Mouse (Mus musculus): ENCODE data around the gene Olfr1032.
"Not testable (repeated sequence)": the region's sequence is repeated elsewhere in the genome, so short reads cannot be mapped to it uniquely, and the experiment has no call there.

The Olfr1032 gene

DNA sequence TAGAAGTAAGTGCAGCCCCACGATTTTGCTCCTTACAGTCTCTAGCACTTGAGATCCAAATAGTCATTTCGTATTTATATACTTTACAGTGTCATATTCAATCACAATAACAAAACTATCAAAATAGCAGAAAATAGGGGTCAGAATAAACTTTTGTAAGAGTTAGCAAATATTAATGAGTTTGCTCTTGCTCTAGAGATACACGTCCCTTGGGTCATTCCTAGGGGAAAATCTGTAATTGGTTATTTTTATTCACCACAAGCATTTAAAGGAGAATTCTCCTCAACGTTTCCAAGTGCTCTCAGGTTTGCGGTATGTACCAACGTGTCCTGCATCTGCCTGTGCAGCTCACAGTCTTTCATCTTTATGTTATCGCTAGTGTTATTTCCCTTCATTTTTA lies at the start of gene Olfr1032:
TSS of gene Olfr1032 (plus strand) at position 301 of the 400 bp plus-strand sequence.
- no peak for DNase-seq

DNA sequence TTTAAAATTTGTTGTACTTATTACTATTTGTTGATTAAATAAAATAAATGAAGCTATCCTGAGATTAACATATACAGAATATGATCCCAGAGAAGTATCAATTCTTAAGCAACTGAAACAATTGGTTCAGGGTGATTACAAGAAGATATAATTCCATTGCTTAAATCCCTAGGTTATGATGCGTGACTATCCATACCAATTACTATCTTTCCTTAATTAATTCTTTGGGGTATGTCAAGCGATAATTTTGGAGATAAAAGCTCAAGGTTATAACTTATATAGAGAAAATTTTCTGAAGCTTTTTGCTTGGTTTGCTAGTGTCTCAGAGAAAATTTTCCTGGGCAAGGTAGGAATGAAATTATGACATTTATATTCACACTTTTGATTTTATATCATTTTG lies 31.7 kb upstream of the Olfr1032 start, which contains the start of gene Olfr1029:
TSS of gene Olfr1029 (plus strand) at position 301 of the 400 bp plus-strand sequence.
- no peak for DNase-seq

DNA sequence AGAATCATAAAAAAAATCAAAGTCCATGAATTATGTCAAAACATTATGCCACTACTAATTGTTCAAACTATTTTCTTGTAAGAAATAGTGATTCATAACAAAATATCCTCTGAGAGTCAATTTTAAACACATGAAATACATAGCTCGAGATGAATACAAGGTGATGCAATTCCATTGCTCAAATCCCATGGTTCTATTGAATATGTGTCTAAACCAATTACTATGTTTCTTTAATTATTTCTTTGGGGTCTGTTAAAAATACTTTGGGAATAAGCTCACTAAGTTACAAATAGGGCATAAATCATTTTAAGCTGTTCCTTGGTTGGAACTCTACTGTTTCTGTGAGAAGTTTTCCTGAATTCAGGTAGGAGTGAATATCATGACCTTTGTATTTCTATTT lies 26.4 kb upstream of the Olfr1032 start, which contains the start of gene Olfr1030:
TSS of gene Olfr1030 (plus strand) at position 301 of the 400 bp plus-strand sequence.
- DNase-seq, result no peak

DNA sequence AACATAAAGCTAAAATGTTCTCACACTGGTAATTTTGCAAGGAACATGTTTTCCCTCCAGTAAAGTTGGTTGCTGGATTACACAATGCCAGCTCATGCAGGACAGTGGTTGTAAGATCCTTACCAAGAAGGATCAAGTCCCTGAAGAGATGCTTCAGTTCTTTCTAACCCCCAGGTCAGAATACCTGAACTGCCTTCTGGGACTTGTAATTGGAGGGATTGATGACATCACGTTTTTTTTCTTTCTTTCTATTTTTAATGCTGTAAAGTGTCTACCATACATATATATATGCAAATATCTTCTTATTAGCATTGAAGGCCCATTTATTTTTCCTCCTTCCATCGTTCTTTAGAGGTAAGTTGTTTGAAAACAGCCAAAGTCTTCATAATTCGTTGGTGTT lies 15.3 kb upstream of the Olfr1032 start, which contains the start of gene Olfr1031:
TSS of gene Olfr1031 (plus strand) at position 301 of the 400 bp plus-strand sequence.
- no peak for DNase-seq

DNA sequence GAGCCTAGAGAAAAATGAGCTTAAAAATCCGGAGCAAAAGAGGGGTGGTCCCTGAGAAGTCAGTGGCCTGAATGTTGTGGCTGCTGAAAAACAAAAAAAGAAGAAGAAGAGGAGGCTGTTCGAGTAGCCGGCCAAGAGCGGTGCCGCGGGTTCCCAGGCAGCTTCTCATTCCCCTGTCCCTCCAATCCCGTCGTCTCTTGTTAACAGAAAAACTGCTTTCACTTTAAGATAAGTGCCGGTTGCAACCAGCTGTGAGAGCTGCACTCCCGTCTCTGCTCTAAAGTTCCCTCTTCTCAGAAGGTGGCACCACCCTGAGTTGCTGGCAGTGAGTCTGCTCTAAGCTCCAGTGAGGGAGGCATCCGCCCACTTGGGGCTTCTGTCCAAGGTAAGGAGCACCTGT lies 15.1 kb downstream of the Olfr1032 start, which contains the start of gene Olfr1033:
TSS of gene Olfr1033 (plus strand) at position 228 of the 400 bp plus-strand sequence.
- peak; percentile 2 for DNase-seq

DNA sequence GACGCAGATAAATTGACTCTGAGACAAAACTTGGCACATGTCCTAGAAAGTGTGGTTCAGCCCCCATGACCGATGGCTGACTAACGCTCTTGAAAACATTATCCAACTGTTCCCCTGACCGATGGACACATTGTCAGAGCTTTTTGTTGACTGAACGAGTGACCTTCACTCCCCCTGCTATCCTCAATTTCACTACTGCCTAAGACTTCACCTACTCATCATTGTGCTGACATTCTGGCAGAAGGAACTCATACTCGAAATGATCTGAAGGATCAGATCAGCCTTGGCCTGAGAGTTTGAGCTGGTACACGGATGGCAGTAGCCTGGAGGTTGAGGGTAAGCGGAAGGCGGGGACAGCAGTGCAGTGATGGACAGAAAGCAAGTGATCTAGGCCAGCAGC lies 16.2 kb downstream of the Olfr1032 start:
- DNase-seq, result not testable (repeated sequence)

DNA sequence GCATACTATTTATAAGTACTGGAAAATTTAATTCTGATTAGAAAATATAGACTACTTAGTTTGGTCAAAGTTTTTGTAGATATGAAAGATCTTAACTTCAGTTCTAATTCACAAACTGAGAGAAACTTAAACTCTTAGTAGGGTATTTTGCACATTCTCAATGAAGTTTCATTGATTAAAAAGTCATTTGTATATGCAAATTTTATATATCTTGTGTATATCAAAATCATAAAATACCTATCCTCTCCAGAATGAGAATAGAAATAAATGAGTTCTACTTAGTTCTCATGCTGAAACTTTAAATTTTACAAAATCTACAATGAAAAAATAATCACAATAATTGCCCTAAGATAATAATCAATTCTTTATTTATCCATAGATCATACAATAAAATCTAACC lies 40.2 kb downstream of the Olfr1032 start, which contains the start of gene Olfr1034:
TSS of gene Olfr1034 (plus strand) at position 301 of the 400 bp plus-strand sequence.
- no peak for DNase-seq

DNA sequence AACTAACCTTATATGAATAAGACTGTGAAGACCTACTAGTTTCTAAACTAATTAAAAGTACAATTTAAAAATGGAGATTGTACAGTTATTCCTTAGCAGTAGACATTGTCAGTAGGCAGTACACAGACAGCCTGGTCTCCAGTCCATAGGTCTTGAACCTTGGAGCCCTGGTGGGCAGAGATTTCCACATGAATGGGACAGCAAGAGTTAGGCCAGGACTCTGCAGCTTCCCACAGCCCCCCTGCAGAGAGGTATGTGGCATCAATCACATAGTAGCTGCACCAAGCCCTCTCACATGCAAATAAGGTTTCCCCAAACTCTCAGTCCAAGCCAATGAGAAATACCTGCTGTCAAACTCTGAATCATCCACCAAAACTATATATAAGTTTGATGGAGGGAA lies 45.4 kb downstream of the Olfr1032 start:
- not testable (repeated sequence) for DNase-seq

All from kidney, adult 9 months (tissue).